Mouse (Mus musculus) large intestine, adult 2 months (tissue): ENCODE results near the gene Sorcs3. TPM values are rescaled to one million over a fixed set of nuclear protein-coding genes. Genes with fewer than 3 reads are reported as not detected.

ENCODE experiments used
- DNase-seq: peaks from one replicate; pipeline ENCODE4 v3.0.0-alpha.2; 2012; ENCODE audit warnings: low read depth, low spot score
- WGBS: fragments of 180-500 bp; shearing (Covaris S2); methylation state at CpG from one replicate; pipeline ENCODE4 v1.1.7; 2018; 5-methylcytosine and 5-hydroxymethylcytosine counted together
- polyA plus RNA-seq: library from polyadenylated mRNA; depleted of rRNA; stranded (reverse); fragments of >200 nt; gene quantifications from 2 replicates; pipeline ENCODE4 v1.2.3, GENCODE M21; 2012

Gene Sorcs3
- polyA plus RNA-seq, 1 experiment = 0.17 TPM

- 82% methylated on average over 6 of the region's 6 CpGs for WGBS
- DNase-seq = no peak
Measured at GRCm38 (mm10) chr19:48282250-48282649, 76.4 kb downstream of the Sorcs3 start.

GRCm38 (mm10) chr19:48283217-48283616 lies 77.4 kb downstream of the Sorcs3 start:
- 35% methylated on average over 4 of the region's 4 CpGs for WGBS
- DNase-seq = no peak

GRCm38 (mm10) chr19:48285602-48286225 lies 79.9 kb downstream of the Sorcs3 start:
- DNase-seq = no peak
- 63% methylated on average over 10 of the region's 10 CpGs for WGBS

- no peak for DNase-seq
- 87% methylated on average over 2 of the region's 2 CpGs for WGBS
Measured at GRCm38 (mm10) chr19:48294251-48294650, 88.4 kb downstream of the Sorcs3 start.

- 77% methylated on average over 2 of the region's 2 CpGs for WGBS
- DNase-seq = no peak
Measured at GRCm38 (mm10) chr19:48298384-48298783, 92.6 kb downstream of the Sorcs3 start.

GRCm38 (mm10) chr19:48300440-48301231 lies 94.8 kb downstream of the Sorcs3 start:
- no peak for DNase-seq
- WGBS = 58% methylated on average over 14 of the region's 14 CpGs

GRCm38 (mm10) chr19:48301300-48301699 lies 95.5 kb downstream of the Sorcs3 start:
- no peak for DNase-seq
- WGBS = 57% methylated on average over 3 of the region's 3 CpGs

- WGBS = 85% methylated on average over 8 of the region's 8 CpGs
Measured at GRCm38 (mm10) chr19:48308341-48308740, 102.5 kb downstream of the Sorcs3 start.

GRCm38 (mm10) chr19:48309531-48310337 lies 103.9 kb downstream of the Sorcs3 start:
- WGBS = 74% methylated on average over 15 of the region's 15 CpGs
- DNase-seq = no peak

More at GRCm38 (mm10) chr19:48308341-48308740, 102.5 kb downstream of the Sorcs3 start:
- DNase-seq = no peak

- WGBS = 89% methylated on average over 6 of the region's 6 CpGs
- DNase-seq = no peak
Measured at GRCm38 (mm10) chr19:48310338-48310710, 104.5 kb downstream of the Sorcs3 start.

GRCm38 (mm10) chr19:48313776-48314175 lies 108.0 kb downstream of the Sorcs3 start:
- no peak for DNase-seq
- WGBS = 88% methylated on average over 9 of the region's 9 CpGs

- WGBS = 59% methylated on average over 6 of the region's 6 CpGs
- DNase-seq = no peak
Measured at GRCm38 (mm10) chr19:48327115-48327514, 121.3 kb downstream of the Sorcs3 start.

- DNase-seq = no peak
- 81% methylated on average over 8 of the region's 8 CpGs for WGBS
Measured at GRCm38 (mm10) chr19:48328171-48328570, 122.3 kb downstream of the Sorcs3 start.

- DNase-seq = no peak
- 22% methylated on average over 1 of the region's 1 CpGs for WGBS
Measured at GRCm38 (mm10) chr19:48331640-48332039, 125.8 kb downstream of the Sorcs3 start.

- 63% methylated on average over 2 of the region's 2 CpGs for WGBS
Measured at GRCm38 (mm10) chr19:48333085-48333484, 127.3 kb downstream of the Sorcs3 start.

GRCm38 (mm10) chr19:48337461-48337860 lies 131.6 kb downstream of the Sorcs3 start:
- 77% methylated on average over 6 of the region's 6 CpGs for WGBS

More at GRCm38 (mm10) chr19:48333085-48333484, 127.3 kb downstream of the Sorcs3 start:
- DNase-seq = no peak

GRCm38 (mm10) chr19:48338098-48338497 lies 132.3 kb downstream of the Sorcs3 start:
- WGBS = 89% methylated on average over 5 of the region's 5 CpGs
- DNase-seq = no peak

More at GRCm38 (mm10) chr19:48337461-48337860, 131.6 kb downstream of the Sorcs3 start:
- no peak for DNase-seq

- WGBS = 69% methylated on average over 4 of the region's 4 CpGs
- no peak for DNase-seq
Measured at GRCm38 (mm10) chr19:48342770-48343169, 136.9 kb downstream of the Sorcs3 start.

GRCm38 (mm10) chr19:48343442-48343841 lies 137.6 kb downstream of the Sorcs3 start:
- no peak for DNase-seq
- 49% methylated on average over 7 of the region's 7 CpGs for WGBS

GRCm38 (mm10) chr19:48347116-48347515 lies 141.3 kb downstream of the Sorcs3 start:
- 82% methylated on average over 5 of the region's 5 CpGs for WGBS

More at GRCm38 (mm10) chr19:48347116-48347515, 141.3 kb downstream of the Sorcs3 start:
- no peak for DNase-seq
